Mouse (Mus musculus) spleen, adult 2 months (tissue): Measurements from ENCODE around the gene Ptgis. TPM values are rescaled to one million over a fixed set of nuclear protein-coding genes. Genes with fewer than 3 reads are reported as not detected.
A peak's percentile ranks its signal among the peaks of the same experiment; 100 is the strongest.

Experiments
- DNase-seq, 2 experiments: peaks; one replicate each; pipeline versions ENCODE4 v3.0.0 to v3.0.0-alpha.2; 2012 to 2021; ENCODE audit warnings: low spot score in 2 of 2, low read depth in 1 of 2
- H3K27ac ChIP-seq: fragments of 200-500 bp; 2 replicates; pipeline ENCODE4 v1.5.1; 2012; ENCODE audit warnings: low read length, inconsistent platforms; ENCODE audit not compliant: insufficient read depth
- H3K27me3 ChIP-seq: fragments of 200-500 bp; 2 replicates; pipeline ENCODE4 v1.6.1; 2012; ENCODE audit warnings: mild to moderate bottlenecking, moderate library complexity, low read length, inconsistent platforms; ENCODE audit not compliant: control insufficient read depth, insufficient read depth
- H3K36me3 ChIP-seq: fragments of 200-500 bp; 2 replicates; pipeline ENCODE4 v1.6.1; 2012; ENCODE audit warnings: mild to moderate bottlenecking, low read length, inconsistent platforms; ENCODE audit not compliant: control insufficient read depth, insufficient read depth
- H3K4me1 ChIP-seq: fragments of 200-500 bp; 2 replicates; pipeline ENCODE4 v1.6.1; 2011; ENCODE audit warnings: inconsistent platforms; ENCODE audit not compliant: control insufficient read depth, insufficient read depth, insufficient read length
- H3K4me3 ChIP-seq: fragments of 200-500 bp; 2 replicates; pipeline ENCODE4 v1.5.1; 2011; ENCODE audit warnings: mild to moderate bottlenecking, inconsistent platforms; ENCODE audit not compliant: insufficient read depth, insufficient read length; ENCODE audit errors: extremely low read depth
- CTCF ChIP-seq: fragments of 200-500 bp; IDR thresholded peaks from 2 replicates; pipeline ENCODE4 v1.5.1; 2011; ENCODE audit warnings: mild to moderate bottlenecking, inconsistent platforms; ENCODE audit not compliant: insufficient read depth, insufficient read length, insufficient replicate concordance; ENCODE audit errors: extremely low read depth
- POLR2A ChIP-seq: fragments of 200-500 bp; IDR thresholded peaks from 2 replicates; pipeline ENCODE4 v1.6.1; 2011; ENCODE audit warnings: low read depth, low read length, inconsistent platforms
- WGBS: fragments of 180-500 bp; shearing (Covaris S2); methylation state at CpG from one replicate; pipeline ENCODE4 v1.1.7; 2018; 5-methylcytosine and 5-hydroxymethylcytosine counted together
- polyA plus RNA-seq: library from polyadenylated mRNA; depleted of rRNA; stranded (reverse); fragments of >200 nt; gene quantifications from 2 replicates; pipeline ENCODE4 v1.2.3, GENCODE M21; 2012

The Ptgis gene
- polyA plus RNA-seq, 1 experiment: 6.4 TPM

GRCm38 (mm10) chr2:167263040-167263810, 22.8 kb upstream of the Ptgis start:
- Histone ChIP-seq H3K27ac (no peak overlapping the region), H3K27me3 (no peaks in the 10 kb centered on the region), H3K36me3 (no peaks in the 10 kb centered on the region), H3K4me1 (no peaks in the 10 kb centered on the region), H3K4me3 (no peak overlapping the region)
- WGBS: 93% methylated on average over 8 of the region's 8 CpGs
- DNase-seq: no peak
- TF ChIP-seq CTCF: no peak
- TF ChIP-seq POLR2A: no peak

- no peaks in the 10 kb centered on the region for H3K27me3 ChIP-seq
- WGBS: 94% methylated on average over 10 of the region's 10 CpGs
- DNase-seq: no peak
- H3K27ac ChIP-seq: no peak overlapping the region
- H3K4me3 ChIP-seq: no peak overlapping the region
- TF ChIP-seq POLR2A: no peak
- TF ChIP-seq CTCF: no peak
- no peaks in the 10 kb centered on the region for H3K36me3 ChIP-seq
- H3K4me1 ChIP-seq: no peaks in the 10 kb centered on the region
Observed at GRCm38 (mm10) chr2:167262433-167262832, 22.0 kb upstream of the Ptgis start.

GRCm38 (mm10) chr2:167261106-167261505, 20.7 kb upstream of the Ptgis start:
- Histone ChIP-seq H3K4me1 (no peaks in the 10 kb centered on the region), H3K27me3 (no peaks in the 10 kb centered on the region), H3K27ac (no peak overlapping the region), H3K36me3 (no peaks in the 10 kb centered on the region), H3K4me3 (no peak overlapping the region)
- TF ChIP-seq POLR2A (no peak), CTCF (no peak)
- DNase-seq: no peak
- 89% methylated on average over 4 of the region's 4 CpGs for WGBS

GRCm38 (mm10) chr2:167257790-167258189, 17.4 kb upstream of the Ptgis start:
- Histone ChIP-seq H3K36me3 (no peaks in the 10 kb centered on the region), H3K4me1 (no peaks in the 10 kb centered on the region), H3K27me3 (no peaks in the 10 kb centered on the region), H3K27ac (no peak overlapping the region), H3K4me3 (no peak overlapping the region)
- TF ChIP-seq CTCF (no peak), POLR2A (no peak)
- DNase-seq: no peak
- 87% methylated on average over 3 of the region's 3 CpGs for WGBS

- no peak overlapping the region for H3K4me3 ChIP-seq
- no peaks in the 10 kb centered on the region for H3K36me3 ChIP-seq
- H3K27ac ChIP-seq: no peak overlapping the region
- DNase-seq: no peak
- no peaks in the 10 kb centered on the region for H3K4me1 ChIP-seq
- no peaks in the 10 kb centered on the region for H3K27me3 ChIP-seq
- TF ChIP-seq POLR2A (no peak), CTCF (no peak)
- 90% methylated on average over 6 of the region's 6 CpGs for WGBS
Observed at GRCm38 (mm10) chr2:167254808-167255207, 14.4 kb upstream of the Ptgis start.

- Histone ChIP-seq H3K27me3 (no peaks in the 10 kb centered on the region), H3K4me1 (no peaks in the 10 kb centered on the region), H3K36me3 (no peaks in the 10 kb centered on the region), H3K4me3 (no peak overlapping the region), H3K27ac (0 out of 2 replicates have a peak overlapping the region, but pooled peaks have one; percentile 19)
- no peak for DNase-seq
- 77% methylated on average over 7 of the region's 7 CpGs for WGBS
- no peak for TF ChIP-seq POLR2A
- no peak for TF ChIP-seq CTCF
Observed at GRCm38 (mm10) chr2:167254185-167254584, 13.8 kb upstream of the Ptgis start.

- Histone ChIP-seq H3K4me1 (no peaks in the 10 kb centered on the region), H3K36me3 (no peaks in the 10 kb centered on the region), H3K27me3 (no peaks in the 10 kb centered on the region), H3K27ac (no peak overlapping the region), H3K4me3 (no peak overlapping the region)
- DNase-seq: no peak
- 59% methylated on average over 5 of the region's 5 CpGs for WGBS
- no peak for TF ChIP-seq POLR2A
- TF ChIP-seq CTCF: no peak
Observed at GRCm38 (mm10) chr2:167253476-167253875, 13.1 kb upstream of the Ptgis start.
